Mouse (Mus musculus) MEL (cell line): ENCODE results near the gene Fgfr2.
"Not testable (repeated sequence)": the region's sequence is repeated elsewhere in the genome, so short reads cannot be mapped to it uniquely, and the experiment has no call there.

Source experiments
- CTCF ChIP-seq, 3 experiments: IDR thresholded peaks in 2 of 3; conservative IDR thresholded peaks in 1 of 3; 2 replicates each; pipeline ENCODE4 v1.5.1; 2011 to 2012; ENCODE audit warnings: low read length in 3 of 3, low read depth in 2 of 3, mild to moderate bottlenecking in 2 of 3, improper control_type of control experiment in 1 of 3, inconsistent platforms in 1 of 3, mixed read lengths in 1 of 3, moderate library complexity in 1 of 3; ENCODE audit not compliant: control insufficient read depth in 1 of 3, insufficient read depth in 1 of 3, poor library complexity in 1 of 3, severe bottlenecking in 1 of 3
- EP300 ChIP-seq, 2 experiments: IDR thresholded peaks; 2 replicates each; pipeline ENCODE4 v1.6.1; 2011; ENCODE audit warnings: improper control_type of control experiment in 2 of 2, low read length in 2 of 2, low read depth in 1 of 2, mild to moderate bottlenecking in 1 of 2
- MAFK ChIP-seq: IDR thresholded peaks from 2 replicates; pipeline ENCODE4 v1.6.1; 2011; ENCODE audit warnings: low read depth, mild to moderate bottlenecking, low read length, improper control_type of control experiment, borderline replicate concordance
- MAX ChIP-seq: IDR thresholded peaks from 2 replicates; pipeline ENCODE4 v1.6.1; 2011; ENCODE audit warnings: low read length, improper control_type of control experiment
- POLR2A ChIP-seq, 2 experiments: IDR thresholded peaks; 2 replicates each; pipeline ENCODE4 v1.6.1; 2011 to 2012; ENCODE audit warnings: low read length in 2 of 2, mild to moderate bottlenecking in 2 of 2, control low read depth in 1 of 2, improper control_type of control experiment in 1 of 2, low read depth in 1 of 2, moderate library complexity in 1 of 2; ENCODE audit not compliant: control insufficient read depth in 1 of 2, insufficient read depth in 1 of 2, poor library complexity in 1 of 2
- RAD21 ChIP-seq: IDR thresholded peaks from 2 replicates; pipeline ENCODE4 v1.6.1; 2011; ENCODE audit warnings: mild to moderate bottlenecking, low read depth, low read length, improper control_type of control experiment
- TAL1 ChIP-seq: IDR thresholded peaks from 2 replicates; pipeline ENCODE4 v1.6.1; 2012; ENCODE audit warnings: mild to moderate bottlenecking, inconsistent platforms, low read length, moderate library complexity, mixed read lengths
- TCF12 ChIP-seq: IDR thresholded peaks from 2 replicates; pipeline ENCODE4 v1.6.1; 2014; ENCODE audit warnings: low read depth, mild to moderate bottlenecking, inconsistent platforms, low read length, improper control_type of control experiment, moderate library complexity
- ZNF384 ChIP-seq: IDR thresholded peaks from 2 replicates; pipeline ENCODE4 v1.6.1; 2012; ENCODE audit warnings: low read depth, mild to moderate bottlenecking, inconsistent platforms, low read length, improper control_type of control experiment

DNA sequence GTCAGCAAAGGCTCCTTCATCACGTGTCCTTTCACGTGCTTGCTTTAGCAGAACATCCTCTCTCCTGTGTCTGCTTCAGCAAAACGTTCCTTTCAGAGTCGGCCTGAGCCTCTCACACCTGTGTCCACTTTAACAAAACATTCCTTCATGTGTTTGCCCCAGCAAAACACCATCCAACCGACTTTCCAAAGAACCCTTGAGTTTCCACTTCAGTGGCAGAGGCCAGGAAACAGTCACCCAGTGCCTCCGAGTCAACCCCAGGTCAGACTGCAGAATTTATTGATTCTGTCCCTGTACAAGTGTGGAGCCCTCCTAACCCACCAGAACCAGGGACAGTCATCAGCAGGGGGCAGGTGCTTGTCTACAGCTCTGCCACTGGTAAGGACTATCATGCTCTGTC lies 460.3 kb downstream of the Fgfr2 start:
- not testable (repeated sequence) for TF ChIP-seq RAD21; TAL1; CTCF (IDR thresholded peaks at IDR 0.05 in 2 of 3, conservative IDR thresholded peaks at IDR 0.05 in 1 of 3; ENCODE audit: control insufficient read depth in 1 of 3, insufficient read depth in 1 of 3, low read depth in 2 of 3, low read length in 3 of 3, poor library complexity in 1 of 3, severe bottlenecking in 1 of 3); POLR2A (IDR thresholded peaks at IDR 0.05; ENCODE audit: control insufficient read depth in 1 of 2, insufficient read depth in 1 of 2, low read depth in 1 of 2, low read length in 2 of 2, poor library complexity in 1 of 2); MAX; ZNF384; MAFK; TCF12; EP300 (IDR thresholded peaks at IDR 0.05; ENCODE audit: low read depth in 1 of 2, low read length in 2 of 2)
